Mouse (Mus musculus) liver, embryonic 14.5 days (tissue): Measurements from ENCODE around the gene Zbtb16.

ENCODE experiments used
- CTCF ChIP-seq: IDR thresholded peaks from 2 replicates; pipeline ENCODE4 v1.5.1; 2016; ENCODE audit warnings: antibody characterized with exemption, low read depth, control low read depth
- EP300 ChIP-seq: IDR thresholded peaks from 2 replicates; pipeline ENCODE4 v1.6.1; 2016; ENCODE audit warnings: antibody characterized with exemption, low read depth

DNA sequence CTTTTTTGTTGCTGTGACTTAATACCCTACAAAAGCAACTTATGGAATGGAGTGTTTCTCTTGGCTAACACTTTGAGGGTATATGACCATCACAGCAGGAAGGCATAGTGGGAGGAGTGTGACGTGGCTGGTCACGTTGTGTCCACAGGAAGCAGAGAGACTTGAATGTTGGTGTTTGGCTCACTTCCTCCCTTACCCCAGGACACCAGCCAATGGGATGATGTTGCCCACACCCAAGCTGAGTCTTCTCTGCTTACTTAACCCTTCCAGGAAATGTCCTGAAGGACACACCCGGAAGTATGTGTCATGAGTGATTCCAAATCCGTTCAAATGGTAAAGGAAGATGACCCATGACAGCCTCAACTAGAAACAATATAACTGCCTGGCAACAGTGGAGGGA is 226.3 kb downstream of the Zbtb16 start:
- TF ChIP-seq CTCF (no peak), EP300 (no peak)
